22 mouse cellular contexts compared by ENCODE assay signal in the genomic region with DNA sequence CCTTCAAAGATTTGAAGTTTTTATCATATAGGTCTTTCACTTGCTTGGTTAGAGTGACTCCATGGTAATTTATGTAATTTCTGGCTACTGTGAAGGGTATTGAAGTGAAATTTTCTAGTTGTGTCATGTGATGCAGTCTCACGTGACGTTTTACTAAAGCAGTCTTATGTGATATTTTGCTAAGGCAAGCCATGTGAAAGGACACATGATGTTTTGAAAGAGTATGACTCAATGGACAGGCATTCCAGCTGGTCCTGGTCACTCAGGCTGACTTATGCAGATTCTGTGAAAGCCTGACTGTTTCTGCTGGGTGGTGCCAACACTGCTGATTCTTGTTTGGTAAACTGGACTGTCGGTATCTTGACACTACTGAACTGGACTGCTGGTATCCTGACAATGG.
A peak's percentile ranks its signal among the peaks of the same experiment; 100 is the strongest.
DNase-seq lines count a peak whose midpoint lies in the region; ATAC-seq and TF ChIP-seq lines count a peak whose summit lies in the region.
"Had no signal": no experiment of that assay in that cellular context is flagged by ENCODE, and none has a peak within 500 bp of the region (broad histone marks: within the 10 kb centered on the region; RNA-seq: fewer than 3 reads in every experiment).

No protein-coding gene starts in this region.

- no peaks in the 10 kb centered on the region for H3K27me3 ChIP-seq in liver, postnatal 0 days (ENCODE audit: insufficient read depth, low read length)
- H3K27me3 ChIP-seq: heart, embryonic 13.5 days; intestine, embryonic 15.5 days; neural tube, embryonic 15.5 days had no signal

- no peak overlapping the region for H3K4me3 ChIP-seq in liver, postnatal 0 days (ENCODE audit: low read depth, low read length)
- H3K4me3 ChIP-seq: heart, embryonic 13.5 days; intestine, embryonic 15.5 days; limb, embryonic 10.5 days; neural tube, embryonic 15.5 days had no signal

- 67% methylated on average over 3 of the region's 3 CpGs for WGBS in liver, postnatal 0 days (ENCODE audit: insufficient replicate concordance)

- H3K4me1 ChIP-seq in liver, postnatal 0 days (ENCODE audit: insufficient read depth): no peaks in the 10 kb centered on the region
- H3K4me1 ChIP-seq: heart, embryonic 13.5 days; intestine, embryonic 15.5 days; limb, embryonic 10.5 days; neural tube, embryonic 15.5 days had no signal

- H3K27ac ChIP-seq in liver, postnatal 0 days (ENCODE audit: low read depth): no peak overlapping the region
- H3K27ac ChIP-seq: heart, embryonic 13.5 days; intestine, embryonic 15.5 days; limb, embryonic 10.5 days; neural tube, embryonic 15.5 days had no signal

- no peak for TF ChIP-seq CTCF in liver, postnatal 0 days (IDR thresholded peaks at IDR 0.05; ENCODE audit: low read depth)

- no peak for TF ChIP-seq EP300 in liver, postnatal 0 days (IDR thresholded peaks at IDR 0.05; ENCODE audit: low read depth)

- DNase-seq in heart, adult 11 months: peak; percentile 90
- DNase-seq in heart, postnatal 4 days: no peak
- peak; percentile 14 for DNase-seq in lung, postnatal 10 days
- DNase-seq in lung, postnatal 4 days: no peak
- peak; percentile 78 for DNase-seq in adipocyte (ENCODE audit: low spot score)
- DNase-seq in skeletal muscle tissue, adult 2 months (ENCODE audit: low read depth, low spot score): peak; percentile 0
- no peak for DNase-seq in liver, postnatal 0 days
- no peak for DNase-seq in thymus, postnatal 10 days (ENCODE audit: low spot score in 2 of 2)
- DNase-seq: cerebellum, adult 11-12 months; cerebellum, postnatal 10 days; gastrocnemius, postnatal 25 days; kidney, adult 8-10 months; kidney, postnatal 10 days; liver; right cerebral cortex, adult 18-20 months; thymus, adult 18-20 months had no signal

- no peak for ATAC-seq in liver, postnatal 0 days
- ATAC-seq: hindbrain, embryonic 16.5 days; intestine, embryonic 15.5 days had no signal

- H3K36me3 ChIP-seq in liver, postnatal 0 days (replicated peaks; ENCODE audit: insufficient read depth, low read length): no peaks in the 10 kb centered on the region
- H3K36me3 ChIP-seq: heart, embryonic 13.5 days; intestine, embryonic 15.5 days; limb, embryonic 10.5 days; neural tube, embryonic 15.5 days had no signal

- H3K9me3 ChIP-seq in liver, postnatal 0 days (ENCODE audit: low read length): no peaks in the 10 kb centered on the region
- H3K9me3 ChIP-seq: heart, embryonic 13.5 days; intestine, embryonic 15.5 days; limb, embryonic 10.5 days; neural tube, embryonic 15.5 days had no signal

- no peak overlapping the region for H3K4me2 ChIP-seq in liver, postnatal 0 days (ENCODE audit: low read depth, low read length)
- H3K4me2 ChIP-seq: heart, embryonic 13.5 days; intestine, embryonic 15.5 days; midbrain, embryonic 11.5 days; neural tube, embryonic 15.5 days had no signal

- H3K9ac ChIP-seq in liver, postnatal 0 days (replicated peaks): no peak overlapping the region
- H3K9ac ChIP-seq: heart, embryonic 13.5 days; intestine, embryonic 15.5 days; neural tube, embryonic 15.5 days had no signal

Comparison
In these comparisons a context has a peak if more than half of its experiments do, and no peak if none do; other contexts are left out.
1. DNase-seq: peak in heart, adult 11 months (single experiment), lung, postnatal 10 days (single experiment), adipocyte (single experiment) and skeletal muscle tissue, adult 2 months (single experiment); none in heart, postnatal 4 days (single experiment), lung, postnatal 4 days (0 of 2), liver, postnatal 0 days (single experiment) and thymus, postnatal 10 days (0 of 2).